Mouse (Mus musculus) heart, embryonic 12.5 days (tissue): Measurements from ENCODE around the gene Gm12184. TPM values are rescaled to one million over a fixed set of nuclear protein-coding genes. Genes with fewer than 3 reads are reported as not detected.
A peak's percentile ranks its signal among the peaks of the same experiment; 100 is the strongest.

Experiments
- ATAC-seq: fragments of 200-750 bp; cut with Nextera tagmentation; 2 replicates; pipeline ENCODE4 v1.8.0; 2017; ENCODE audit warnings: moderate TSS enrichment, moderate library complexity; ENCODE audit not compliant: insufficient number of reproducible peaks, low FRiP score
- H3K27ac ChIP-seq: fragments of 300-500 bp; sonication (generic); 2 replicates; pipeline ENCODE4 v1.5.1; 2016; ENCODE audit warnings: mild to moderate bottlenecking, moderate library complexity; ENCODE audit not compliant: poor library complexity, severe bottlenecking
- H3K27me3 ChIP-seq: fragments of 300-500 bp; sonication (generic); replicated peaks from 2 replicates; pipeline ENCODE4 v1.6.1; 2016; ENCODE audit warnings: mild to moderate bottlenecking, moderate library complexity
- H3K36me3 ChIP-seq: fragments of 300-500 bp; sonication (generic); 2 replicates; pipeline ENCODE4 v1.6.1; 2016; ENCODE audit warnings: mild to moderate bottlenecking, moderate library complexity
- H3K4me1 ChIP-seq: fragments of 300-500 bp; sonication (generic); replicated peaks from 2 replicates; pipeline ENCODE4 v1.6.1; 2016; ENCODE audit warnings: mild to moderate bottlenecking
- H3K4me2 ChIP-seq: fragments of 300-500 bp; sonication (generic); 2 replicates; pipeline ENCODE4 v1.6.1; 2016; ENCODE audit warnings: mild to moderate bottlenecking, moderate library complexity
- H3K4me3 ChIP-seq: fragments of 300-500 bp; sonication (generic); 2 replicates; pipeline ENCODE4 v1.5.1; 2016; ENCODE audit warnings: mild to moderate bottlenecking
- H3K9ac ChIP-seq: fragments of 300-500 bp; sonication (generic); 2 replicates; pipeline ENCODE4 v1.6.1; 2016; ENCODE audit warnings: mild to moderate bottlenecking, moderate library complexity
- H3K9me3 ChIP-seq: fragments of 300-500 bp; sonication (generic); replicated peaks from 2 replicates; pipeline ENCODE4 v1.6.1; 2016; ENCODE audit warnings: mild to moderate bottlenecking, moderate library complexity
- WGBS: fragments of 180-500 bp; shearing (Covaris S2); methylation state at CpG from one replicate; pipeline ENCODE4 v1.1.7; 2016; 5-methylcytosine and 5-hydroxymethylcytosine counted together
- polyA plus RNA-seq: library from polyadenylated mRNA; unstranded; fragments of >200 nt; fragmentation: Nextera tagmentation; extraction: Ambion mirVana; gene quantifications from 2 replicates; pipeline ENCODE4 v1.2.1, GENCODE M21; 2016

The Gm12184 gene
- polyA plus RNA-seq, 1 experiment from 2014 or later, result 5.3 TPM

DNA sequence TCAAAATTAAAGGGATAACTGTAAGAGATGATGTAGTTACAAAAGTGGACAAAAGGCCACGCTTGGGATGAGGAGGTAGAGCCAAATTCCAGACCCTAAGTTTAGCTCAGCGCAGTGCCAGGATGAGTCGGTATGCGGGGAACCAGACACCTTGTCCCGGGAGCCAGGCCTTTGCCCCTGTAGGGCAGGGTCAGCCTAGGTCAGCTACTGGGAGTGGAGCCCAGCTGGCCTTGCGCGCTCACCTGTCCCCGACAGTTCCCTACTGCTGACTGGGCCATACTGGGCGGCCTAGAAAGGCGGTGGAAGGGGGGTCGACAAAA, 10.5 kb upstream of the Gm12184 start:
- H3K27me3 ChIP-seq, result peaks cover 17% of the 10 kb centered on the region
- H3K9me3 ChIP-seq, result no peaks in the 10 kb centered on the region
- ATAC-seq, result 0 out of 2 replicates have a peak, but pooled peaks have one; percentile 0
- WGBS, result 18% methylated on average over 11 of the region's 11 CpGs
- no peak overlapping the region for H3K27ac ChIP-seq
- H3K4me3 ChIP-seq, result peak overlapping the region; percentile 86
- H3K36me3 ChIP-seq, result no peaks in the 10 kb centered on the region
- H3K4me2 ChIP-seq, result peak overlapping the region; percentile 88
- peaks cover 10% of the 10 kb centered on the region for H3K4me1 ChIP-seq
- peak overlapping the region; percentile 80 for H3K9ac ChIP-seq

GRCm38 (mm10) chr11:48835923-48836322, 9.5 kb upstream of the Gm12184 start:
- H3K9me3 ChIP-seq, result no peaks in the 10 kb centered on the region
- no peak overlapping the region for H3K4me2 ChIP-seq
- no peak overlapping the region for H3K27ac ChIP-seq
- H3K36me3 ChIP-seq, result no peaks in the 10 kb centered on the region
- no peak overlapping the region for H3K9ac ChIP-seq
- ATAC-seq, result no peak
- WGBS, result 66% methylated on average over 6 of the region's 6 CpGs
- peaks cover 17% of the 10 kb centered on the region for H3K27me3 ChIP-seq
- no peak overlapping the region for H3K4me3 ChIP-seq
- peaks cover 10% of the 10 kb centered on the region for H3K4me1 ChIP-seq

- H3K9ac ChIP-seq, result peak overlapping the region; percentile 75
- peaks cover 16% of the 10 kb centered on the region for H3K4me1 ChIP-seq
- under 1% methylated on average over 30 of the region's 30 CpGs for WGBS
- ATAC-seq, result peak; percentile 90
- H3K27me3 ChIP-seq, result peaks cover 7% of the 10 kb centered on the region
- peak overlapping the region; percentile 25; the same call in 1 of the 2 replicates for H3K27ac ChIP-seq
- peak overlapping the region; percentile 67 for H3K4me2 ChIP-seq
- peak overlapping the region; percentile 75 for H3K4me3 ChIP-seq
- no peaks in the 10 kb centered on the region for H3K9me3 ChIP-seq
- H3K36me3 ChIP-seq, result no peaks in the 10 kb centered on the region
Observed at GRCm38 (mm10) chr11:48833731-48834639, 7.5 kb upstream of the Gm12184 start.

- no peaks in the 10 kb centered on the region for H3K9me3 ChIP-seq
- ATAC-seq, result no peak
- H3K27ac ChIP-seq, result no peak overlapping the region
- 0 out of 2 replicates have a peak, but pooled peaks cover 7% of the 10 kb centered on the region for H3K27me3 ChIP-seq
- peak overlapping the region; percentile 67 for H3K4me2 ChIP-seq
- H3K36me3 ChIP-seq, result no peaks in the 10 kb centered on the region
- H3K4me3 ChIP-seq, result peak overlapping the region; percentile 39
- no peak overlapping the region for H3K9ac ChIP-seq
- H3K4me1 ChIP-seq, result peaks cover 10% of the 10 kb centered on the region
- 37% methylated on average over 8 of the region's 9 CpGs for WGBS
Observed at GRCm38 (mm10) chr11:48833078-48833730, 6.7 kb upstream of the Gm12184 start.

DNA sequence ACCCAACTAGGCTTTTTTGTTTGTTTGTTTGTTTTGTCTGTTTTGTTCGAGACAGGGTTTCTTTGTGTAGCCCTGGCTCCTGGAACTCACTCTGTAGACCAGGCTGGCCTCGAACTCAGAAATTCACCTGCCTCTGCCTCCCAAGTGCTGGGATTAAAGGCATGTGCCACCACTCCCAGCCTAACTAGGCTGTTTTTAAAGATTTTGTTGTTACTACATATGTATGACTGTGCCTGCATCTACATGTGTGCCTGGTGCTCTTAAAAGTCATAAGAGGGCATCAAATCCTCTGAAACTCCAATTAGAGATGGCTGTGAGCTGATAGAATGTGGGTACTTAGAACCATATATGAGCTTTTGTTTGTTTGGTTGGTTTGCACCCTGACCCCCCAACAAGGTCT, 4.8 kb upstream of the Gm12184 start:
- Histone ChIP-seq H3K27me3 (0 out of 2 replicates have a peak, but pooled peaks cover 7% of the 10 kb centered on the region), H3K9ac (no peak overlapping the region), H3K27ac (no peak overlapping the region), H3K36me3 (no peaks in the 10 kb centered on the region), H3K4me2 (no peak overlapping the region), H3K4me3 (no peak overlapping the region), H3K4me1 (peaks cover 12% of the 10 kb centered on the region), H3K9me3 (peaks cover 4% of the 10 kb centered on the region; the same call in 1 of the 2 replicates)
- no peak for ATAC-seq
- WGBS, result 70% methylated on average over 2 of the region's 2 CpGs

GRCm38 (mm10) chr11:48830279-48830678, 3.8 kb upstream of the Gm12184 start:
- Histone ChIP-seq H3K27ac (no peak overlapping the region), H3K4me1 (peaks cover 12% of the 10 kb centered on the region), H3K4me3 (no peak overlapping the region), H3K4me2 (no peak overlapping the region), H3K9me3 (peaks cover 4% of the 10 kb centered on the region; the same call in 1 of the 2 replicates), H3K27me3 (0 out of 2 replicates have a peak, but pooled peaks cover 2% of the 10 kb centered on the region), H3K36me3 (no peaks in the 10 kb centered on the region), H3K9ac (no peak overlapping the region)
- no peak for ATAC-seq
- WGBS, result 27% methylated on average over 2 of the region's 2 CpGs

DNA sequence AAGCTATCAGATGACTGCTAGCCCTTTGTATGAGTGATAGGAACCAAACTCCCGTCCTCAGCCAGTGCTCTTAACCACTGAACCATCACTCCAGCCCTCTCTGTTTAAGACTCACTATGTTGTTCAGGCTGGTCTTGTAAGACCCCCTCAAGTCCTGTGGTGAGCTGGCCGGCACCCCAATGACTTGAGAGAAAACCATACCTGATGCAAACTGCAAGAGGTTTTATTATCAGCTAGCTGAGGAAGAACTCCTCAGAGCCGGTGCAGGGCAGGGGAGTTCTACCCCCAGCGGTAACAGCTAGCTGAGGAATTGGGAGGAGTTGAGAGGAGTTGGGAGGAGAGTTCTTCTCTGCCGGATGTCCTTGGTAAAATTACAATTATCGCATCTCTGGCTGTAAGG, 1.5 kb upstream of the Gm12184 start:
- no peak for ATAC-seq
- peaks cover 23% of the 10 kb centered on the region for H3K4me1 ChIP-seq

GRCm38 (mm10) chr11:48826752-48827096, 269 bp upstream of the Gm12184 start:
- Histone ChIP-seq H3K9ac (peak overlapping the region; percentile 63), H3K36me3 (no peaks in the 10 kb centered on the region), H3K9me3 (peaks cover 4% of the 10 kb centered on the region; the same call in 1 of the 2 replicates), H3K4me3 (peak overlapping the region; percentile 51), H3K27me3 (peaks cover 11% of the 10 kb centered on the region), H3K4me2 (peak overlapping the region; percentile 74), H3K27ac (no peak overlapping the region), H3K4me1 (peaks cover 23% of the 10 kb centered on the region)
- no peak for ATAC-seq
- WGBS, result 2% methylated on average over 6 of the region's 6 CpGs

More for the DNA sequence above, 1.5 kb upstream of the Gm12184 start:
- Histone ChIP-seq H3K27me3 (peaks cover 11% of the 10 kb centered on the region), H3K9ac (no peak overlapping the region), H3K9me3 (peaks cover 4% of the 10 kb centered on the region; the same call in 1 of the 2 replicates), H3K4me2 (no peak overlapping the region), H3K36me3 (no peaks in the 10 kb centered on the region), H3K27ac (no peak overlapping the region), H3K4me3 (no peak overlapping the region)
- WGBS, result 62% methylated on average over 6 of the region's 6 CpGs

GRCm38 (mm10) chr11:48824311-48824830, 2.1 kb downstream of the Gm12184 start:
- peak overlapping the region; percentile 88 for H3K4me2 ChIP-seq
- H3K4me3 ChIP-seq, result peak overlapping the region; percentile 52
- WGBS, result 6% methylated on average over 22 of the region's 22 CpGs
- H3K27me3 ChIP-seq, result peaks cover 11% of the 10 kb centered on the region
- peak overlapping the region; percentile 43 for H3K9ac ChIP-seq
- peaks cover 17% of the 10 kb centered on the region for H3K4me1 ChIP-seq
- H3K36me3 ChIP-seq, result no peaks in the 10 kb centered on the region
- H3K27ac ChIP-seq, result no peak overlapping the region
- peaks cover 4% of the 10 kb centered on the region; the same call in 1 of the 2 replicates for H3K9me3 ChIP-seq
- no peak for ATAC-seq

GRCm38 (mm10) chr11:48823536-48823972, 2.9 kb downstream of the Gm12184 start:
- 0 out of 2 replicates have a peak, but pooled peaks have one; percentile 9 for ATAC-seq
- peaks cover 11% of the 10 kb centered on the region for H3K27me3 ChIP-seq
- H3K27ac ChIP-seq, result no peak overlapping the region
- peaks cover 4% of the 10 kb centered on the region; the same call in 1 of the 2 replicates for H3K9me3 ChIP-seq
- H3K4me1 ChIP-seq, result peaks cover 17% of the 10 kb centered on the region
- H3K9ac ChIP-seq, result peak overlapping the region; percentile 61
- peak overlapping the region; percentile 88 for H3K4me2 ChIP-seq
- H3K4me3 ChIP-seq, result peak overlapping the region; percentile 52
- H3K36me3 ChIP-seq, result no peaks in the 10 kb centered on the region
- 1% methylated on average over 15 of the region's 15 CpGs for WGBS
